Mouse (Mus musculus): ENCODE results near the gene B4galnt1. TPM values are rescaled to one million over a fixed set of nuclear protein-coding genes. Genes with fewer than 3 reads are reported as not detected.

B4galnt1 gene
- polyA plus RNA-seq, 1 experiment from 2014 or later = 3.5 TPM

DNA sequence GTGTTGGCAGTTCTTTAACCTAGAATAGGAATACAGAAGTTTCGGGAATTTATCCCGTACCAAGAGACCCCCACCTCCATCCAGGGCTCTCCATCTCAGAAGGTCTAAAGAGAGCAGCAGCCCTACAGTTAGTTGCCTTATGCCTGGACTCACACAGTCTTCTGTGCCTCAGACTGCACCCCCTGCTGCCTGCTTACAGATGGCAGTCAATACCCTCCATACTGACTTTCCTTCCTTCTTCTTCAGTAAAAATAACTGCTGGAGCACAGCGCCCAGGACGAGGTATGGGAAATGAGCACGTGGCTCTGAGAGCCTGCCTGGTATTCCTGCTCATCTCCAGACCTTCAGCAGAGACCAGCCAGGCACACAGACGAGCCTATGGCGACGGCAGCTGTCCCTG lies 35.3 kb downstream of the B4galnt1 start:
- Histone ChIP-seq H3K9ac (ENCODE audit: low read length) (no peak overlapping the region), H3K4me2 (ENCODE audit: low read depth, low read length) (no peak overlapping the region), H3K4me1 (replicated peaks; ENCODE audit: control insufficient read depth, insufficient read depth, low read length) (peaks cover 8% of the 10 kb centered on the region), H3K4me3 (ENCODE audit: low read length) (no peak overlapping the region), H3K36me3 (ENCODE audit: control insufficient read depth, insufficient read depth, low read length) (peaks cover 8% of the 10 kb centered on the region; the same call in 1 of the 2 replicates), H3K27ac (ENCODE audit: low read length) (no peak overlapping the region), H3K27me3 (ENCODE audit: control insufficient read depth, insufficient read depth, low read depth, low read length) (no peaks in the 10 kb centered on the region), H3K9me3 (ENCODE audit: control insufficient read depth, low read length) (no peaks in the 10 kb centered on the region)
- ATAC-seq (ENCODE audit: low read depth) = no peak
- WGBS = 85% methylated on average over 8 of the region's 8 CpGs

GRCm38 (mm10) chr10:127203106-127203505 lies 38.1 kb downstream of the B4galnt1 start:
- no peak for ATAC-seq (ENCODE audit: low read depth)
- H3K36me3 ChIP-seq (ENCODE audit: control insufficient read depth, insufficient read depth, low read length) = peaks cover 16% of the 10 kb centered on the region
- H3K27ac ChIP-seq (ENCODE audit: low read length) = no peak overlapping the region
- peaks cover 6% of the 10 kb centered on the region for H3K4me1 ChIP-seq (replicated peaks; ENCODE audit: control insufficient read depth, insufficient read depth, low read length)
- H3K9me3 ChIP-seq (ENCODE audit: control insufficient read depth, low read length) = no peaks in the 10 kb centered on the region
- H3K27me3 ChIP-seq (ENCODE audit: control insufficient read depth, insufficient read depth, low read depth, low read length) = no peaks in the 10 kb centered on the region
- no peak overlapping the region for H3K9ac ChIP-seq (ENCODE audit: low read length)
- no peak overlapping the region for H3K4me3 ChIP-seq (ENCODE audit: low read length)
- 85% methylated on average over 3 of the region's 3 CpGs for WGBS
- H3K4me2 ChIP-seq (ENCODE audit: low read depth, low read length) = no peak overlapping the region

DNA sequence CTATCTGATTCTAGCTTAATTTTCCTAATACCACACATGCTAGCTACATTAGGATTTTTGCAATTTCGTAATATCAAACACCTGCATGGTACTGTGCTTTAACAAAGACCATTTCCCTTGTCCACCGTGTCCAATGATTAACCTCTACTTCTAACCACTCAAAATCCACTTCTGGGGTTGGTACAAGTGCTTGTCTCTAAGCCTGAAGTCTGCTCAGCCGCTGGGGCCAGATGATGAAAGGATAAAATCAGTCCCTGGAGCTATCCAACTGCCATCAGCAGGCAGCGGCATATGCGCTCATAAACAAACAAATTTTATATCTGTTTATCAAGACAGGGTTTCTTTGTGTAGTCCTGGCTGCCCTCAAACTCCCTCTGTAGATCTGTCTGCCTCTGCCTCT lies 39.6 kb downstream of the B4galnt1 start:
- 53% methylated on average over 5 of the region's 5 CpGs for WGBS
- Histone ChIP-seq H3K27ac (ENCODE audit: low read length) (no peak overlapping the region), H3K36me3 (ENCODE audit: control insufficient read depth, insufficient read depth, low read length) (peaks cover 16% of the 10 kb centered on the region), H3K4me2 (ENCODE audit: low read depth, low read length) (no peak overlapping the region), H3K27me3 (ENCODE audit: control insufficient read depth, insufficient read depth, low read depth, low read length) (no peaks in the 10 kb centered on the region), H3K4me1 (replicated peaks; ENCODE audit: control insufficient read depth, insufficient read depth, low read length) (peaks cover 6% of the 10 kb centered on the region), H3K9me3 (ENCODE audit: control insufficient read depth, low read length) (no peaks in the 10 kb centered on the region), H3K4me3 (ENCODE audit: low read length) (no peak overlapping the region), H3K9ac (ENCODE audit: low read length) (no peak overlapping the region)
- ATAC-seq (ENCODE audit: low read depth) = peak; percentile 67

DNA sequence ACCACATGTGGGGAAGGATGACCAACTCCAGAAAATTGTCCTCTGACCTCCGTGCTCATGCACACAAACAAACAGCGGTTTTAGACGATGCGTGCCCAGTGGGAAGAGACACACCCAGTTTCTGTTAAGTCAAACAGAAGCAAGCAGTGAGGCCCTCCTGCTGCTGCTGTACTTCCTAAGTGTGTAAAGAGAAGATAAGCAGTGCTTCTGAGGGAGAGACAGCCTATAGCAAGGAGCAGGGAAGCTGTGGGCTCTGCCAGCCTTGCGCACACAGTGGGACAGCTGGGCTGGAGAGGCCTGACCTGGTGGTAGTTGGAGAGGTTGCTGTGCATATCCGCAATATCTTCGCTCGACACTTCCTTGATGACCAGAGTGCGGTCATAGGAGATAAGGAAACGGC lies 40.3 kb downstream of the B4galnt1 start:
- no peak overlapping the region for H3K4me3 ChIP-seq (ENCODE audit: low read length)

GRCm38 (mm10) chr10:127208921-127209320 lies 43.9 kb downstream of the B4galnt1 start:
- Histone ChIP-seq H3K4me1 (replicated peaks; ENCODE audit: control insufficient read depth, insufficient read depth, low read length) (peaks cover 13% of the 10 kb centered on the region), H3K4me2 (ENCODE audit: low read depth, low read length) (no peak overlapping the region), H3K36me3 (ENCODE audit: control insufficient read depth, insufficient read depth, low read length) (peaks cover 11% of the 10 kb centered on the region), H3K9me3 (ENCODE audit: control insufficient read depth, low read length) (no peaks in the 10 kb centered on the region), H3K27me3 (ENCODE audit: control insufficient read depth, insufficient read depth, low read depth, low read length) (no peaks in the 10 kb centered on the region), H3K9ac (ENCODE audit: low read length) (no peak overlapping the region), H3K4me3 (ENCODE audit: low read length) (no peak overlapping the region), H3K27ac (ENCODE audit: low read length) (no peak overlapping the region)
- no peak for ATAC-seq (ENCODE audit: low read depth)
- 68% methylated on average over 4 of the region's 4 CpGs for WGBS

More for the DNA sequence above, 40.3 kb downstream of the B4galnt1 start:
- 69% methylated on average over 10 of the region's 10 CpGs for WGBS
- H3K27ac ChIP-seq (ENCODE audit: low read length) = no peak overlapping the region
- H3K4me1 ChIP-seq (replicated peaks; ENCODE audit: control insufficient read depth, insufficient read depth, low read length) = peaks cover 8% of the 10 kb centered on the region
- no peaks in the 10 kb centered on the region for H3K27me3 ChIP-seq (ENCODE audit: control insufficient read depth, insufficient read depth, low read depth, low read length)
- H3K4me2 ChIP-seq (ENCODE audit: low read depth, low read length) = no peak overlapping the region
- no peak overlapping the region for H3K9ac ChIP-seq (ENCODE audit: low read length)
- no peak for ATAC-seq (ENCODE audit: low read depth)
- H3K36me3 ChIP-seq (ENCODE audit: control insufficient read depth, insufficient read depth, low read length) = peaks cover 14% of the 10 kb centered on the region
- H3K9me3 ChIP-seq (ENCODE audit: control insufficient read depth, low read length) = no peaks in the 10 kb centered on the region

GRCm38 (mm10) chr10:127209928-127210570 lies 45.0 kb downstream of the B4galnt1 start:
- Histone ChIP-seq H3K27ac (ENCODE audit: low read length) (no peak overlapping the region), H3K4me1 (replicated peaks; ENCODE audit: control insufficient read depth, insufficient read depth, low read length) (peaks cover 10% of the 10 kb centered on the region), H3K4me2 (ENCODE audit: low read depth, low read length) (peak overlapping the region; percentile 69), H3K36me3 (ENCODE audit: control insufficient read depth, insufficient read depth, low read length) (peaks cover 11% of the 10 kb centered on the region), H3K9ac (ENCODE audit: low read length) (peak overlapping the region; percentile 80), H3K27me3 (ENCODE audit: control insufficient read depth, insufficient read depth, low read depth, low read length) (no peaks in the 10 kb centered on the region), H3K9me3 (ENCODE audit: control insufficient read depth, low read length) (no peaks in the 10 kb centered on the region), H3K4me3 (ENCODE audit: low read length) (peak overlapping the region; percentile 73)
- no peak for ATAC-seq (ENCODE audit: low read depth)
- WGBS = 80% methylated on average over 13 of the region's 13 CpGs

DNA sequence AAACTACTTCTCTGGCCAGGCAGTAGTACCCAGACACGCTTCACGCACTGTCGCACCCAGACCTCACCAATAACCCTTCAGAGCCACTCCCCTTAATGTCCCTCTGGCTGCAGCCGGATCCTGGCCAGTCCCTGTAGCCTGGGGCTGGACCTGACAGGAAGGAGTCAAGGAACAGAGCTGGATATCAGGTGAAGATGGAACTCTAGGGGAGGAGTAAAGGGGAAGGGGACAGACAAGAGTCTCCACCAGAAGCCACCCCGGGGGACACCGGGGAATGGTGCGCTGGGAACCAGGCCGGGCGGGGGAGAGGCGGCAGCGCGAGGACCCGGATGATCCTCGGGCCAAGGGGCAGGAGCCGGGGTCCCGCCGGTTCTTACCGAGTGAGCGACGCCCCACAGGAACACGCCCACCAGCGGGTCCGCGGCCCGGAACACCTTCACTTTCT lies 46.0 kb downstream of the B4galnt1 start:
- ATAC-seq (ENCODE audit: low read depth) = peak; percentile 60
- Histone ChIP-seq H3K9ac (ENCODE audit: low read length) (peak overlapping the region; percentile 80), H3K27ac (ENCODE audit: low read length) (no peak overlapping the region; the same call in 1 of the 2 replicates)

DNA sequence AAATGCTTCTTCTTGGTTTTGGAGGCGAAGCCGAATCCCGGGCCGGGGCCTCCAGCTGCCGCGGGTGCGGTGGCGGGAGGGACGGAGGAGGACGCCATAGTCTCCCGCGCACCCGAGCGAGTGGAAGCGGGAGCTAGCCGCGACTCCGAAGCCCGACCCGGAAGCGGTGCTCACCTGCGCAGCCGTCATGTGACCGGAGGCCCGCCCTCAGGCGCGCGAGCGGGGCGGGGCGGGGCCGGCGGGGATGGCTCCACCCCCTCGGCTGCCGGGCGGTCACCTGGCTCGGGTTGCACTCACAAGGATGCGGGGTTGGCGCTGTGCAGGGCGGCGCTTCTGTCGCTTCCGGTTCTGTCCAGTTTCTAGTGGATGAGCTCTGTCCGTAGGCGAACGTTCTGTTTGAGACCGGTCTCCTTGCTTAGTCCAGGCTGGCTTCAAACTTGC lies 46.4 kb downstream of the B4galnt1 start, which contains the start of gene Pip4k2c:
Gene Pip4k2c, minus strand, starts transcription at position 172 of the 441 bp plus-strand sequence.
- WGBS = under 1% methylated on average over 46 of the region's 47 CpGs
- peaks cover 4% of the 10 kb centered on the region; the same call in 1 of the 2 replicates for H3K36me3 ChIP-seq (ENCODE audit: control insufficient read depth, insufficient read depth, low read length)
- peak within 1 kb of the TSS; percentile 80 for H3K9ac ChIP-seq (ENCODE audit: low read length)

More for the DNA sequence above, 46.0 kb downstream of the B4galnt1 start:
- H3K36me3 ChIP-seq (ENCODE audit: control insufficient read depth, insufficient read depth, low read length) = peaks cover 5% of the 10 kb centered on the region; the same call in 1 of the 2 replicates
- no peaks in the 10 kb centered on the region for H3K9me3 ChIP-seq (ENCODE audit: control insufficient read depth, low read length)
- H3K4me3 ChIP-seq (ENCODE audit: low read length) = peak overlapping the region; percentile 73
- 1% methylated on average over 25 of the region's 25 CpGs for WGBS
- peaks cover 7% of the 10 kb centered on the region for H3K4me1 ChIP-seq (replicated peaks; ENCODE audit: control insufficient read depth, insufficient read depth, low read length)
- H3K27me3 ChIP-seq (ENCODE audit: control insufficient read depth, insufficient read depth, low read depth, low read length) = no peaks in the 10 kb centered on the region
- H3K4me2 ChIP-seq (ENCODE audit: low read depth, low read length) = peak overlapping the region; percentile 69

GRCm38 (mm10) chr10:127213272-127213671 lies 48.2 kb downstream of the B4galnt1 start:
- Histone ChIP-seq H3K27ac (ENCODE audit: low read length) (no peak overlapping the region), H3K27me3 (ENCODE audit: control insufficient read depth, insufficient read depth, low read depth, low read length) (no peaks in the 10 kb centered on the region), H3K36me3 (ENCODE audit: control insufficient read depth, insufficient read depth, low read length) (no peaks in the 10 kb centered on the region), H3K9ac (ENCODE audit: low read length) (no peak overlapping the region), H3K4me3 (ENCODE audit: low read length) (no peak overlapping the region), H3K4me2 (ENCODE audit: low read depth, low read length) (no peak overlapping the region), H3K9me3 (ENCODE audit: control insufficient read depth, low read length) (no peaks in the 10 kb centered on the region), H3K4me1 (replicated peaks; ENCODE audit: control insufficient read depth, insufficient read depth, low read length) (peaks cover 7% of the 10 kb centered on the region)
- WGBS = 85% methylated on average over 8 of the region's 8 CpGs
- no peak for ATAC-seq (ENCODE audit: low read depth)

More for the DNA sequence above, 46.4 kb downstream of the B4galnt1 start, which contains the start of gene Pip4k2c:
- Histone ChIP-seq H3K4me1 (replicated peaks; ENCODE audit: control insufficient read depth, insufficient read depth, low read length) (peaks cover 7% of the 10 kb centered on the region), H3K4me2 (ENCODE audit: low read depth, low read length) (peak within 1 kb of the TSS; percentile 69), H3K4me3 (ENCODE audit: low read length) (peak within 1 kb of the TSS; percentile 73), H3K9me3 (ENCODE audit: control insufficient read depth, low read length) (no peaks in the 10 kb centered on the region), H3K27me3 (ENCODE audit: control insufficient read depth, insufficient read depth, low read depth, low read length) (no peaks in the 10 kb centered on the region), H3K27ac (ENCODE audit: low read length) (no peak within 1 kb of the TSS; the same call in 1 of the 2 replicates)
- peak; percentile 99 for ATAC-seq (ENCODE audit: low read depth)

Measured in lung, embryonic 16.5 days (tissue).